Mouse (Mus musculus) embryonic facial prominence, embryonic 12.5 days (tissue): ENCODE results near the gene Igfbp5. TPM values are rescaled to one million over a fixed set of nuclear protein-coding genes. Genes with fewer than 3 reads are reported as not detected.

ENCODE experiments used
- ATAC-seq: fragments of 200-750 bp; cut with Nextera tagmentation; 2 replicates; pipeline ENCODE4 v1.8.0; 2017; ENCODE audit not compliant: insufficient number of reproducible peaks, insufficient read depth, low FRiP score, low TSS enrichment
- H3K27ac ChIP-seq: fragments of 300-500 bp; sonication (generic); 2 replicates; pipeline ENCODE4 v1.5.1; 2016; ENCODE audit warnings: mild to moderate bottlenecking
- H3K27me3 ChIP-seq: fragments of 300-500 bp; sonication (generic); 2 replicates; pipeline ENCODE4 v1.6.1; 2016; ENCODE audit warnings: mild to moderate bottlenecking, moderate library complexity
- H3K36me3 ChIP-seq: fragments of 300-500 bp; sonication (generic); 2 replicates; pipeline ENCODE4 v1.6.1; 2016; ENCODE audit warnings: mild to moderate bottlenecking
- H3K4me1 ChIP-seq: fragments of 300-500 bp; sonication (generic); 2 replicates; pipeline ENCODE4 v1.6.1; 2016
- H3K4me2 ChIP-seq: fragments of 300-500 bp; sonication (generic); replicated peaks from 2 replicates; pipeline ENCODE4 v1.6.1; 2016; ENCODE audit warnings: mild to moderate bottlenecking, moderate library complexity
- H3K4me3 ChIP-seq: fragments of 300-500 bp; sonication (generic); 2 replicates; pipeline ENCODE4 v1.5.1; 2016; ENCODE audit warnings: mild to moderate bottlenecking
- H3K9ac ChIP-seq: fragments of 300-500 bp; sonication (generic); 2 replicates; pipeline ENCODE4 v1.6.1; 2016; ENCODE audit warnings: mild to moderate bottlenecking, moderate library complexity
- H3K9me3 ChIP-seq: fragments of 300-500 bp; sonication (generic); 2 replicates; pipeline ENCODE4 v1.6.1; 2016; ENCODE audit warnings: mild to moderate bottlenecking, moderate library complexity
- WGBS: fragments of 180-500 bp; shearing (Covaris S2); methylation state at CpG from one replicate; pipeline ENCODE4 v1.1.7; 2016; 5-methylcytosine and 5-hydroxymethylcytosine counted together
- polyA plus RNA-seq: library from polyadenylated mRNA; unstranded; fragments of >200 nt; fragmentation: Nextera tagmentation; extraction: Ambion mirVana; gene quantifications from 2 replicates; pipeline ENCODE4 v1.2.1, GENCODE M21; 2016

The Igfbp5 gene
- polyA plus RNA-seq, result 142 and 150 TPM in 2 replicates

GRCm38 (mm10) chr1:72874287-72875211, at the start of gene Igfbp5:
TSS of gene Igfbp5 (minus strand) at chr1:72874884.
- Histone ChIP-seq H3K4me1 (peaks cover 33% of the 10 kb centered on the region), H3K9ac (peak within 1 kb of the TSS; percentile 91), H3K9me3 (no peaks in the 10 kb centered on the region), H3K36me3 (no peaks in the 10 kb centered on the region), H3K27ac (peak within 1 kb of the TSS; percentile 95), H3K27me3 (no peaks in the 10 kb centered on the region), H3K4me2 (peak within 1 kb of the TSS; percentile 77), H3K4me3 (peak within 1 kb of the TSS; percentile 72)
- WGBS, result 1% methylated on average over 38 of the region's 38 CpGs
- peak; percentile 70 for ATAC-seq

GRCm38 (mm10) chr1:72914815-72915214, 40.1 kb upstream of the Igfbp5 start:
- Histone ChIP-seq H3K9ac (no peak overlapping the region), H3K4me2 (no peak overlapping the region), H3K4me1 (no peaks in the 10 kb centered on the region), H3K27me3 (no peaks in the 10 kb centered on the region), H3K9me3 (0 out of 2 replicates have a peak, but pooled peaks cover 3% of the 10 kb centered on the region), H3K27ac (no peak overlapping the region), H3K36me3 (no peaks in the 10 kb centered on the region), H3K4me3 (no peak overlapping the region)
- WGBS, result 64% methylated on average over 6 of the region's 6 CpGs
- no peak for ATAC-seq

GRCm38 (mm10) chr1:72913073-72913472, 38.4 kb upstream of the Igfbp5 start:
- 84% methylated on average over 5 of the region's 5 CpGs for WGBS
- no peak for ATAC-seq
- Histone ChIP-seq H3K4me1 (no peaks in the 10 kb centered on the region), H3K27me3 (no peaks in the 10 kb centered on the region), H3K36me3 (no peaks in the 10 kb centered on the region), H3K9me3 (0 out of 2 replicates have a peak, but pooled peaks cover 3% of the 10 kb centered on the region), H3K4me3 (no peak overlapping the region), H3K4me2 (no peak overlapping the region), H3K9ac (no peak overlapping the region), H3K27ac (no peak overlapping the region)

- no peak overlapping the region for H3K4me2 ChIP-seq
- H3K27ac ChIP-seq, result no peak overlapping the region
- H3K9me3 ChIP-seq, result no peaks in the 10 kb centered on the region
- H3K9ac ChIP-seq, result no peak overlapping the region
- H3K36me3 ChIP-seq, result no peaks in the 10 kb centered on the region
- WGBS, result 82% methylated on average over 2 of the region's 2 CpGs
- no peaks in the 10 kb centered on the region for H3K27me3 ChIP-seq
- H3K4me1 ChIP-seq, result no peaks in the 10 kb centered on the region
- ATAC-seq, result no peak
- no peak overlapping the region for H3K4me3 ChIP-seq
Measured at GRCm38 (mm10) chr1:72895821-72896220, 21.1 kb upstream of the Igfbp5 start.

- 53% methylated on average over 1 of the region's 1 CpGs for WGBS
- Histone ChIP-seq H3K9ac (no peak overlapping the region), H3K36me3 (no peaks in the 10 kb centered on the region), H3K27ac (no peak overlapping the region), H3K4me1 (no peaks in the 10 kb centered on the region), H3K9me3 (no peaks in the 10 kb centered on the region), H3K4me3 (no peak overlapping the region), H3K4me2 (no peak overlapping the region), H3K27me3 (no peaks in the 10 kb centered on the region)
- ATAC-seq, result no peak
Measured at GRCm38 (mm10) chr1:72887910-72888309, 13.2 kb upstream of the Igfbp5 start.

- Histone ChIP-seq H3K27ac (no peak overlapping the region), H3K27me3 (no peaks in the 10 kb centered on the region), H3K9ac (no peak overlapping the region), H3K4me3 (no peak overlapping the region), H3K4me2 (no peak overlapping the region), H3K4me1 (no peaks in the 10 kb centered on the region), H3K9me3 (no peaks in the 10 kb centered on the region), H3K36me3 (no peaks in the 10 kb centered on the region)
- no peak for ATAC-seq
- WGBS, result 57% methylated on average over 7 of the region's 7 CpGs
Measured at GRCm38 (mm10) chr1:72885819-72886169, 11.1 kb upstream of the Igfbp5 start.

- 84% methylated on average over 11 of the region's 11 CpGs for WGBS
- Histone ChIP-seq H3K9ac (no peak overlapping the region), H3K4me2 (no peak overlapping the region), H3K36me3 (no peaks in the 10 kb centered on the region), H3K4me1 (no peaks in the 10 kb centered on the region), H3K4me3 (no peak overlapping the region), H3K27me3 (no peaks in the 10 kb centered on the region), H3K9me3 (no peaks in the 10 kb centered on the region), H3K27ac (no peak overlapping the region)
- no peak for ATAC-seq
Measured at GRCm38 (mm10) chr1:72885111-72885818, 10.6 kb upstream of the Igfbp5 start.

- 51% methylated on average over 4 of the region's 4 CpGs for WGBS
- peak overlapping the region; percentile 43 for H3K27ac ChIP-seq
Measured at GRCm38 (mm10) chr1:72879319-72879634, 4.6 kb upstream of the Igfbp5 start.

GRCm38 (mm10) chr1:72878473-72879318, 4.0 kb upstream of the Igfbp5 start:
- Histone ChIP-seq H3K4me3 (no peak overlapping the region), H3K4me2 (peak overlapping the region; percentile 14), H3K36me3 (no peaks in the 10 kb centered on the region), H3K4me1 (peaks cover 23% of the 10 kb centered on the region; the same call in 1 of the 2 replicates), H3K27me3 (no peaks in the 10 kb centered on the region), H3K9ac (no peak overlapping the region), H3K9me3 (no peaks in the 10 kb centered on the region), H3K27ac (peak overlapping the region; percentile 43)
- WGBS, result 35% methylated on average over 25 of the region's 25 CpGs
- ATAC-seq, result no peak

More at GRCm38 (mm10) chr1:72879319-72879634, 4.6 kb upstream of the Igfbp5 start:
- H3K36me3 ChIP-seq, result no peaks in the 10 kb centered on the region
- no peak overlapping the region for H3K9ac ChIP-seq
- peak overlapping the region; percentile 14; the same call in 1 of the 2 replicates for H3K4me2 ChIP-seq
- no peaks in the 10 kb centered on the region for H3K9me3 ChIP-seq
- peaks cover 23% of the 10 kb centered on the region; the same call in 1 of the 2 replicates for H3K4me1 ChIP-seq
- H3K27me3 ChIP-seq, result no peaks in the 10 kb centered on the region
- ATAC-seq, result no peak
- no peak overlapping the region for H3K4me3 ChIP-seq

- H3K4me1 ChIP-seq, result peaks cover 26% of the 10 kb centered on the region; the same call in 1 of the 2 replicates
- peak overlapping the region; percentile 43 for H3K27ac ChIP-seq
- H3K9ac ChIP-seq, result no peak overlapping the region
- no peak for ATAC-seq
- H3K4me2 ChIP-seq, result peak overlapping the region; percentile 14
- no peak overlapping the region for H3K4me3 ChIP-seq
- WGBS, result 0% methylated on average over 3 of the region's 3 CpGs
- H3K27me3 ChIP-seq, result no peaks in the 10 kb centered on the region
- H3K36me3 ChIP-seq, result no peaks in the 10 kb centered on the region
- H3K9me3 ChIP-seq, result no peaks in the 10 kb centered on the region
Measured at GRCm38 (mm10) chr1:72877892-72878291, 3.2 kb upstream of the Igfbp5 start.

- no peaks in the 10 kb centered on the region for H3K36me3 ChIP-seq
- no peak overlapping the region for H3K9ac ChIP-seq
- H3K27me3 ChIP-seq, result no peaks in the 10 kb centered on the region
- ATAC-seq, result no peak
- H3K4me2 ChIP-seq, result peak overlapping the region; percentile 77; the same call in 1 of the 2 replicates
- WGBS, result 39% methylated on average over 3 of the region's 3 CpGs
- no peaks in the 10 kb centered on the region for H3K9me3 ChIP-seq
- H3K27ac ChIP-seq, result 0 out of 2 replicates have a peak overlapping the region, but pooled peaks have one; percentile 38
- peaks cover 26% of the 10 kb centered on the region; the same call in 1 of the 2 replicates for H3K4me1 ChIP-seq
- H3K4me3 ChIP-seq, result no peak overlapping the region; the same call in 1 of the 2 replicates
Measured at GRCm38 (mm10) chr1:72876111-72876510, 1.4 kb upstream of the Igfbp5 start.
